Mouse (Mus musculus) frontal cortex, postnatal 36 days (tissue): ENCODE results near the gene Hps1.
"Not testable (repeated sequence)": the region's sequence is repeated elsewhere in the genome, so short reads cannot be mapped to it uniquely, and the experiment has no call there.

Experiments used
- DNase-seq, 2 experiments: peaks; one replicate each; pipeline ENCODE4 v3.0.0; 2022; ENCODE audit warnings: low spot score in 2 of 2

The Hps1 gene

GRCm38 (mm10) chr19:42779531-42780155 lies at the start of gene Hps1:
Gene Hps1, minus strand, starts transcription at chr19:42779978.
- peak; percentile 89 to 94 for DNase-seq

- DNase-seq, result no peak
Observed at GRCm38 (mm10) chr19:42829196-42829595, 49.4 kb upstream of the Hps1 start.

GRCm38 (mm10) chr19:42827843-42828242 lies 48.1 kb upstream of the Hps1 start:
- no peak for DNase-seq

- no peak for DNase-seq
Observed at GRCm38 (mm10) chr19:42820109-42820508, 40.3 kb upstream of the Hps1 start.

DNA sequence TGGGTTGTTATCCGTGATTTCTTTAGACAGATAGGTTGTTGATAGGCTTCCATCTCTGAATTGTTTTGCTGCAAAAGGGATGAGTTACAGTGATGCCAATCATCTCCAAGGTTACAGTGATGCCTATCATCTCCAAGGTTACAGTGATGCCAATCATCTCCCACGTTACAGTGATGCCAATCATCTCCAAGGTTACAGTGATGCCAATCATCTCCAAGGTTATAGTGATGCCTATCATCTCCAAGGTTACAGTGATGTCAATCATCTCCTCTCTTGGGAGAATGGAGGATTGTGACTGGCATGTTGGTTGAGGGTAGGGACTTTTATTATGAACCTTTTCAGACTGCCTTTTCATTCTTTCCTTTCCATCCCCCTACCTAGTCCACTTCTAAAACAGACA lies 38.0 kb upstream of the Hps1 start:
- DNase-seq, result no peak

DNA sequence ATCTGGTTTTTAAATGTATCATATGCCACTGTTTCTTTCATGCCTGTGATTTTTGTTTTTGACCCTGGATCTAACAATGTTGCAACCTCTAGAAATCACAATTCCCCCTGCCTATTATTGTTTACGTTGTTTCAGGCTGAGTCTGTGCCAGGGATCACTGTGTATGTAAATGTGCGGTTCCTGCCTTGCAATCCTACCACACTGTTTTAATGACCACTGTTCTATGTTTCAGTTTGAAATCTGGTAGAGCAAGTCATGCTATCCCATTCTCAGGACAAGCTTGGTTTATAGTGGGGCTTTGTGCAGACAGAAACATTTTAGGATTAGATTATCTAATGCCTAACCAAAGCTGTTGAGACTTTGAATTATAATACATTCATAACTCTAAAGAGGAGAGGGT lies 36.5 kb upstream of the Hps1 start:
- DNase-seq, result no peak

- DNase-seq, result no peak
Observed at GRCm38 (mm10) chr19:42810140-42810539, 30.4 kb upstream of the Hps1 start.

- DNase-seq, result no peak
Observed at GRCm38 (mm10) chr19:42809491-42809890, 29.7 kb upstream of the Hps1 start.

DNA sequence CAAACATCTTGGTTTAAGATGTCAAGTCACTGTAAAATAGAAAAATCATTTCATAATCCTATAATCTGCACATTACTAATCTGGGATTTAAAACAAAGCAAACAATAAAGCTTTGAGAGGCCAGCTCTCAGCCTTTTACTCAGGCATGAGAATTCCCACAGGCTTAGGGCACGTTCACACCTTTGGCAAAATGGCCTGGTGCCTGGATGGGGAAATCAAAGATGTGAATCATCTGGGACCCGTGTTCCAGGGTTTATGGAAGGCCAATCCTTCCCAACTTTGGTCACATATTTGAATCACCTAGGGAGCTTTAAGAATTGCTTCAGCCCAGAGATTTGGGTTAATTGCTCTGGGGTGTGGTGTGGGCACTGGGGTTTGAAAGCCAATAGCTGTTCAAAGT lies 18.1 kb upstream of the Hps1 start:
- no peak for DNase-seq

GRCm38 (mm10) chr19:42795801-42796200 lies 16.0 kb upstream of the Hps1 start:
- DNase-seq, result no peak

GRCm38 (mm10) chr19:42794914-42795613 lies 15.3 kb upstream of the Hps1 start:
- DNase-seq, result peak; percentile 93

- DNase-seq, result peak in 1 of 2 experiments; percentile 20
Observed at GRCm38 (mm10) chr19:42788311-42788710, 8.5 kb upstream of the Hps1 start.

GRCm38 (mm10) chr19:42785562-42786220 lies 5.9 kb upstream of the Hps1 start:
- no peak for DNase-seq

DNA sequence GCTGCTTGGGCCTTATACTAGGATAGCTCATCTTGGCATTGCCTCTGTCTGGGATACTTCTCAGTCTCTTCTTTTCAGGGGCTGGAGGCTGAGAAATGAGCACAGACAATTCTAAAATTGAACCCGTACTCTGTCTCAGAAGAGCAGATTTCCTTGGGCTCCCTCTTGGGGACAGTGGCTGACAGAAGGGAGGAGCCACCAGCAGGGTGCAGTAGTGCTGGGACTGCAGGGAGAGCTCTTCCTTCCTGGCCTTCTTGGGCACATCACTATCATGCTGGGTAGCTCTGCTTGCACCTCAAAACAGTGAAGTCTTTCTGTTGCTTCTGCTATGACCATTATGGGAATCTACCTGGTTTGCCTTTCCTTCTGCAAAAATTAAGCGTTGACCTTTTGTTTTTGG lies 5.4 kb upstream of the Hps1 start:
- DNase-seq, result no peak

DNA sequence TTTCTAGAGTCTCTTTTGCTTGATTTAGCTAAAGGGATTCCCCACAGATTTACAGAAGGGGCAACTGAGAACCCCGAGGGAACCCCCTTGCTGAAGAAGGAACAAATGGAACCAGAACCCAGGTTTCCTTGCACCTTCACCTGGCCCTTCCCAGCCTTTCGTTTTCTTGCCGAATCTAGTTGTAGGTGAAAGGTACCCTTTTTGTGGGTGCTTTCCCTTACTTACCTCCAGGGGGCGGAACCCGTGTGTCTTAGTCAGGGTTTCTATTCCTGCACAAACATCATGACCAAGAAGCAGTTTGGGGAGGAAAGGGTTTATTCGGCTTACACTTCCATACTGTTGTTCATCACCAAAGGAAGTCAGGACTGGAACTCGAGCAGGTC lies 369 bp upstream of the Hps1 start:
- not testable (repeated sequence) for DNase-seq

GRCm38 (mm10) chr19:42777801-42778200 lies 2.0 kb downstream of the Hps1 start:
- DNase-seq, result no peak

DNA sequence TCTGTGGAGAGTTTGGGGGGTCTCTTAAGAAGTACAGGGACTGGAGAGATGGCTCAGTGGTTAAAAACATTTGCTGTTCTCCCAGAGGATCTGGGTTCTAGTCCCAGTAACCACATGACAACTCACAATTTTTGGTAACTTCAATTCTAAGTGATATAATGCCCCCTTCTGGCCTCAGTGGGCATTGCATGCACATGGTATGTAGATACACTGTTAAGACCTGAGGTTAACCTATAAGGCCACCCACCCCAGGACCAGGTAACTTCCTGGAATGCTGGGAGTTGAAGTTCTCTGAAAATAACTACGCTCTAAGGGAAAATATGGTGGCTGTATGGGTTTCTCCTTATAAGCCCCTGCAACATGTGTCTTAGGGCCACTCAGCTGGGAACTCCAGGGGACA lies 3.0 kb downstream of the Hps1 start:
- no peak for DNase-seq

GRCm38 (mm10) chr19:42770141-42770872 lies 9.5 kb downstream of the Hps1 start:
- no peak for DNase-seq

DNA sequence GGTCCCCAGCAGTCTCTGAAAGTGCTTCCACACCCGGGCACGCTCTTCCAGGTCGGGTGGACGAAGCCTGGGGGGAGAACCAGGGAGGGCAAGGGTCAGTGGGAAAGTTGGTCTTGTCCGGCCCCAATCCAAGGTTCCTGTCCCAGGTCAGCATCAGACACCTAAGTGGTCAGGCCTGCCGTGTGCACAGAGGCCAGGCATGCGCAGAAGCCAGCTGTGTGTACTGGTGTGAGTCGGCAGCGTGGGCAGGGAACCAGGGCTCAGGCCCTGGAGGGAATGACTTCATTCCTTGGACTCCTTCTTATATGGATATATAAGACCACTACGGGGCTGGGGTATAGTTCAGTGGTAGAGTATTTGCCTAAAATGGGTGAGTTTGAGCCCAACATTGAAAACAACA lies 10.1 kb downstream of the Hps1 start:
- DNase-seq, result no peak

- DNase-seq, result no peak
Observed at GRCm38 (mm10) chr19:42767361-42767760, 12.4 kb downstream of the Hps1 start.

- no peak for DNase-seq
Observed at GRCm38 (mm10) chr19:42764398-42764797, 15.4 kb downstream of the Hps1 start.

GRCm38 (mm10) chr19:42756671-42757070 lies 23.1 kb downstream of the Hps1 start:
- no peak for DNase-seq
